Mouse (Mus musculus): ENCODE data around the gene Cox14. TPM values are rescaled to one million over a fixed set of nuclear protein-coding genes. Genes with fewer than 3 reads are reported as not detected.

Cox14 gene
- polyA plus RNA-seq, 1 experiment from 2014 or later, result 180 TPM

Other genes starting within 250 kb of the Cox14 start
- gene Faim2, start 197.5 kb upstream of the Cox14 start, polyA plus RNA-seq (2014; fragmentation: Nextera tagmentation; extraction: Ambion mirVana), result 1.1 and 1.5 TPM in 2 replicates
- gene Aqp2, start 146.6 kb upstream of the Cox14 start, polyA plus RNA-seq (2014; fragmentation: Nextera tagmentation; extraction: Ambion mirVana), result 0.11 TPM in 1 of 2 replicates, not detected in the other
- 1.8 and 2.9 TPM in 2 replicates for gene Aqp5, start 134.8 kb upstream of the Cox14 start, polyA plus RNA-seq (2014; fragmentation: Nextera tagmentation; extraction: Ambion mirVana)
- not detected in 2 replicates for gene Aqp6, start 124.2 kb upstream of the Cox14 start, polyA plus RNA-seq (2014; fragmentation: Nextera tagmentation; extraction: Ambion mirVana)
- 75.7 and 89.8 TPM in 2 replicates for gene Racgap1, start 74.0 kb upstream of the Cox14 start, polyA plus RNA-seq (2014; fragmentation: Nextera tagmentation; extraction: Ambion mirVana)
- gene Asic1, start 55.2 kb upstream of the Cox14 start, polyA plus RNA-seq (2014; fragmentation: Nextera tagmentation; extraction: Ambion mirVana), result 4.1 and 4.6 TPM in 2 replicates
- 27.9 and 35.6 TPM in 2 replicates for gene Smarcd1, start 23.5 kb upstream of the Cox14 start, polyA plus RNA-seq (2014; fragmentation: Nextera tagmentation; extraction: Ambion mirVana)
- gene Gm17349, start 20.1 kb upstream of the Cox14 start, polyA plus RNA-seq (2014; fragmentation: Nextera tagmentation; extraction: Ambion mirVana), result not detected in 2 replicates
- gene Gpd1, start 8.1 kb upstream of the Cox14 start, polyA plus RNA-seq (2014; fragmentation: Nextera tagmentation; extraction: Ambion mirVana), result 2.0 and 7.3 TPM in 2 replicates
- gene Cers5, start 47.3 kb downstream of the Cox14 start, polyA plus RNA-seq (2014; fragmentation: Nextera tagmentation; extraction: Ambion mirVana), result 70.3 and 81.1 TPM in 2 replicates
- 66.6 and 72.6 TPM in 2 replicates for gene Lima1, start 149.8 kb downstream of the Cox14 start, polyA plus RNA-seq (2014; fragmentation: Nextera tagmentation; extraction: Ambion mirVana)
- not detected in 2 replicates for gene Fam186a, start 241.4 kb downstream of the Cox14 start, polyA plus RNA-seq (2014; fragmentation: Nextera tagmentation; extraction: Ambion mirVana)
- gene Larp4, start 244.4 kb downstream of the Cox14 start, polyA plus RNA-seq (2014; fragmentation: Nextera tagmentation; extraction: Ambion mirVana), result 37.1 and 38.2 TPM in 2 replicates